Mouse (Mus musculus) kidney, embryonic 16.5 days (tissue): ENCODE results near the gene Fam241a. TPM values are rescaled to one million over a fixed set of nuclear protein-coding genes. Genes with fewer than 3 reads are reported as not detected.
A peak's percentile ranks its signal among the peaks of the same experiment; 100 is the strongest.

Source experiments
- ATAC-seq: fragments of 200-750 bp; cut with Nextera tagmentation; 2 replicates; pipeline ENCODE4 v1.8.0; 2017; ENCODE audit warnings: moderate TSS enrichment; ENCODE audit not compliant: low FRiP score, low TSS enrichment
- H3K27ac ChIP-seq: fragments of 300-500 bp; sonication (generic); 2 replicates; pipeline ENCODE4 v1.5.1; 2014; ENCODE audit warnings: low read length
- H3K27me3 ChIP-seq: fragments of 300-500 bp; sonication (generic); 2 replicates; pipeline ENCODE4 v1.6.1; 2014; ENCODE audit warnings: low read length, control low read depth, mixed read lengths; ENCODE audit not compliant: insufficient read depth
- H3K36me3 ChIP-seq: fragments of 300-500 bp; sonication (generic); 2 replicates; pipeline ENCODE4 v1.6.1; 2014; ENCODE audit warnings: low read length, control low read depth, mixed read lengths; ENCODE audit not compliant: insufficient read depth
- H3K4me1 ChIP-seq: fragments of 300-500 bp; sonication (generic); 2 replicates; pipeline ENCODE4 v1.6.1; 2014; ENCODE audit warnings: low read length, control low read depth, mixed read lengths; ENCODE audit not compliant: insufficient read depth
- H3K4me2 ChIP-seq: fragments of 300-500 bp; sonication (generic); replicated peaks from 2 replicates; pipeline ENCODE4 v1.6.1; 2014; ENCODE audit warnings: low read depth, low read length
- H3K4me3 ChIP-seq: fragments of 300-500 bp; sonication (generic); 2 replicates; pipeline ENCODE4 v1.5.1; 2014; ENCODE audit warnings: mild to moderate bottlenecking, low read length
- H3K9ac ChIP-seq: fragments of 300-500 bp; sonication (generic); replicated peaks from 2 replicates; pipeline ENCODE4 v1.6.1; 2014; ENCODE audit warnings: low read length
- H3K9me3 ChIP-seq: fragments of 300-500 bp; sonication (generic); 2 replicates; pipeline ENCODE4 v1.6.1; 2016; ENCODE audit warnings: low read length, control low read depth
- WGBS: fragments of 180-500 bp; shearing (Covaris S2); extraction: QIAGEN DNeasy Blood & Tissue Kit; methylation state at CpG from one replicate; pipeline ENCODE4 v1.1.7; 2014; 5-methylcytosine and 5-hydroxymethylcytosine counted together
- polyA plus RNA-seq: library from polyadenylated mRNA; unstranded; fragments of >200 nt; fragmentation: Nextera tagmentation; extraction: Ambion mirVana; gene quantifications from 2 replicates; pipeline ENCODE4 v1.2.1, GENCODE M21; 2015

Gene Fam241a
- polyA plus RNA-seq, 1 experiment from 2014 or later = 5.0 TPM

DNA sequence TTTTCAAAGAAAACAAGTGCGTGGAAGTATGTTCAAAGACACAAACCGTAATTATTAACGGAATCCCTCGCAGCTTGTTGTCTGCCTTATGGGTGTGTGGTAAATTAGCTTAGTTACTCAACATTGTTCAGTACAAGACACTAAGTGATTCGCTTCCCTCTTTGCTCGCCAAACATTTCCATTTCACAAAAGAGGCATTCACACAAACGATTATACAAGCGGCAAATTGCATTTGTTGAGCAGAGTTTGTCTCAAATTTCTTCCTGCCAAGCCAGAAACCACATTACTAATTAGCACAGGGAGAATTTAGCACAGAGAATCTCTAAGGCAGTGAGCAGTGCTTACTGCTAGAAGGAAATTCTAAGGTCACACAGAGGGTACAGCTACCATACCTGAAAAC, 54.2 kb downstream of the Fam241a start:
- H3K27me3 ChIP-seq = no peaks in the 10 kb centered on the region
- 85% methylated on average over 8 of the region's 8 CpGs for WGBS
- no peak overlapping the region for H3K4me3 ChIP-seq
- H3K4me1 ChIP-seq = peaks cover 6% of the 10 kb centered on the region; the same call in 1 of the 2 replicates
- H3K4me2 ChIP-seq = no peak overlapping the region
- 0 out of 2 replicates have a peak, but pooled peaks cover 4% of the 10 kb centered on the region for H3K9me3 ChIP-seq
- ATAC-seq = no peak
- no peak overlapping the region for H3K27ac ChIP-seq
- H3K36me3 ChIP-seq = no peaks in the 10 kb centered on the region
- no peak overlapping the region for H3K9ac ChIP-seq

DNA sequence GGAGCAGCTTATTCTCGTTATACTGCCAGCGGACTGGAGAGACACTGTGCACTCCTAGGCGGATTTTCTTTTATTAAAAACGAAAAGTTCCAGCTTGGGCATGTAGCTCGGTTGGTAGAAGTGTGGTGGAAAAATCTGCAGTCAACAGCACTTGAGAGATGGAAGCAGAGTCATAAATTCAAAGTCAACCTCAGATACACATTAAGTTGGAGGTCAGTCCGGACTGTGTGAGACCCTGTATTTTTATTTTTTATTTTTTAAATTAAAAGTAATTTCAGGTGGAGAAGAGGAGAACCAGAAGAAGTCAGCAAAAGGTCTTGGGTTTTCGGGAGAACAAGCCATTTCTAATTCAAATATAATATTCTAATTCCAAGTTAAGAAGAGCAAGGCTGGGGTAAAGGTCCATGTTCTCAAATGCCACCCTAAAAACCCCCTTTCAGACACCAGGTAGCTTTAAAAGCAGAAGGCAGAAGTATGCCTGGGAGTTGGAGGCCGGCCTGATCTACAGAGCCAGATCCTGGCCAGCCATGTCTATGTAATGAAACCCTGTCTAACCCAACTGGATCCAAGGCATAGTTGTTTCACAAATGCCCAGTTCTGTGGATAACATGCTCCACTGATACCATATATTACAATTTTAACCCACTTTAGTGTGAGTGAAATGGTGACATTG, 58.0 kb downstream of the Fam241a start:
- peak overlapping the region; percentile 92 for H3K9ac ChIP-seq
- no peak for ATAC-seq
- H3K4me1 ChIP-seq = peaks cover 20% of the 10 kb centered on the region
- no peaks in the 10 kb centered on the region for H3K9me3 ChIP-seq
- WGBS = 29% methylated on average over 8 of the region's 8 CpGs
- H3K4me2 ChIP-seq = peak overlapping the region; percentile 63
- H3K4me3 ChIP-seq = peak overlapping the region; percentile 88
- no peaks in the 10 kb centered on the region for H3K36me3 ChIP-seq
- H3K27me3 ChIP-seq = no peaks in the 10 kb centered on the region
- peak overlapping the region; percentile 94 for H3K27ac ChIP-seq

GRCm38 (mm10) chr3:127837154-127837865, 58.8 kb downstream of the Fam241a start, which contains the start of gene Ap1ar:
Gene Ap1ar, minus strand, starts transcription at chr3:127837523.
- no peaks in the 10 kb centered on the region for H3K27me3 ChIP-seq
- no peaks in the 10 kb centered on the region for H3K36me3 ChIP-seq
- H3K9me3 ChIP-seq = no peaks in the 10 kb centered on the region
- WGBS = 0% methylated on average over 54 of the region's 89 CpGs
- H3K4me2 ChIP-seq = peak within 1 kb of the TSS; percentile 82
- peaks cover 20% of the 10 kb centered on the region for H3K4me1 ChIP-seq
- peak within 1 kb of the TSS; percentile 94 for H3K27ac ChIP-seq
- ATAC-seq = peak; percentile 97
- H3K9ac ChIP-seq = peak within 1 kb of the TSS; percentile 92
- H3K4me3 ChIP-seq = peak within 1 kb of the TSS; percentile 88

DNA sequence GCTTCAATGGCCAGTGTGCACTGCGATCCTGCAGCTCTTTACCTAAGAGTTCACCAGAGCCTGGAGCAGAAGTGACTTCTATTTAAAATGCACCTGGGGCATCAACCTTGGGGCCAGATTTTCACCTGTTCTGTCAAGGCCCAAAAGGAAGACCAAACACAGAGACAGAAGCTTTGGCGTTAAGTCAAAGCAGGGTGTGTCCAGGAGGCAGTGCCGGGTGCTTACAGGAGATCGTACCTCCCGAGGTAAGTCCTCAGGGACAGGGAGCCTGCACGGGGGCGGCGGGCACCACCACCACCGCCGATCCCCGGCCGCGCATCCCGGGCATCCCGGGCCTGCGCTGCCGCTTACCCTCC, 59.3 kb downstream of the Fam241a start:
- no peak; the same call in none of the 2 replicates for ATAC-seq
- Histone ChIP-seq H3K27ac (peak overlapping the region; percentile 79), H3K4me2 (peak overlapping the region; percentile 82), H3K4me1 (peaks cover 20% of the 10 kb centered on the region), H3K27me3 (no peaks in the 10 kb centered on the region), H3K9ac (peak overlapping the region; percentile 92), H3K36me3 (no peaks in the 10 kb centered on the region), H3K9me3 (no peaks in the 10 kb centered on the region), H3K4me3 (peak overlapping the region; percentile 88)
- WGBS = 1% methylated on average over 9 of the region's 17 CpGs

- Histone ChIP-seq H3K36me3 (no peaks in the 10 kb centered on the region), H3K27ac (no peak overlapping the region), H3K4me1 (peaks cover 20% of the 10 kb centered on the region), H3K9me3 (no peaks in the 10 kb centered on the region), H3K4me2 (peak overlapping the region; percentile 82; the same call in 1 of the 2 replicates), H3K4me3 (no peak overlapping the region), H3K27me3 (no peaks in the 10 kb centered on the region), H3K9ac (no peak overlapping the region)
- 83% methylated on average over 6 of the region's 6 CpGs for WGBS
- ATAC-seq = no peak
Observed at GRCm38 (mm10) chr3:127835594-127835993, 60.5 kb downstream of the Fam241a start.

DNA sequence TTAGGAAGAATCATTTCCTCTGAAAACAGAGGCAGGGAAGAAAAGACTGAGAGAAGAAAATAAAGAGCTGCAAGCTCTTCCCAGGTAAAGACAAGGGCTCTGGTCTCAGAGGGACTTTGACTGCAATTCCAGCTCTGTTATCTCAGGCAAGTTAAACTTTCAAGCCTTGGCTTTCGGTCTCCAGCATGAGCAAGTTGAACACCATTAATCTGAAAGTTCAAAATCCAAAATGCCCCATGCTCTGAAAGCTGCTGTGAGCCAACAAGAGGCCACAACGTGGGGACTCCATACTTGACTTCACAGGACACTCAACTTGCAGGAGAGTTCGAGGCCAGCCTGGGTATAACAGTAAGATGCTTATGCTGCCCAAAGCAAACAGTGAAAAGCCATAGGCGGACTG, 62.1 kb downstream of the Fam241a start:
- Histone ChIP-seq H3K9me3 (no peaks in the 10 kb centered on the region), H3K4me2 (no peak overlapping the region), H3K9ac (no peak overlapping the region), H3K36me3 (no peaks in the 10 kb centered on the region), H3K4me3 (no peak overlapping the region), H3K27ac (no peak overlapping the region), H3K27me3 (no peaks in the 10 kb centered on the region), H3K4me1 (peaks cover 20% of the 10 kb centered on the region)
- WGBS = 82% methylated on average over 4 of the region's 4 CpGs
- no peak for ATAC-seq

GRCm38 (mm10) chr3:127831079-127831478, 65.0 kb downstream of the Fam241a start:
- Histone ChIP-seq H3K4me2 (no peak overlapping the region), H3K27ac (no peak overlapping the region), H3K9me3 (no peaks in the 10 kb centered on the region), H3K9ac (no peak overlapping the region), H3K4me1 (peaks cover 21% of the 10 kb centered on the region), H3K36me3 (no peaks in the 10 kb centered on the region), H3K4me3 (no peak overlapping the region), H3K27me3 (no peaks in the 10 kb centered on the region)
- ATAC-seq = no peak
- 51% methylated on average over 6 of the region's 6 CpGs for WGBS

DNA sequence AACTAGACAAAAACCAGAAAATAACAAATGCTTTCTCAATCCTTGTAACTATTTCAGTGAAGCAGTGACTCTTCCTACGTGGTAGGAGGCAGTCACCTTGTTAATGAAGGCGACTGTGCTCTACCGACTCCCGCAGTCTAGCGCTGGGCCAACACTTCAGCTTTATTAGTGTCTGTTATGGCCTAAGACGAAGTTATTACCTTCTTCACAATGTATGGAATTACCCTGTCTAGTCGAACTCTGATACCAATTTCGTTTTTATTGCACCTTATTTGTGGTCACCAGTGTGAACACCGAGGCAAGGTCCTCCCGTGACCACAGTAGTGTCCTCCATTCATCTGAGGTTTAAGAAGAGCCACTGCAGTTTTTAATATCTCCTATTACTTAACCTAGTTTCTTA, 65.9 kb downstream of the Fam241a start:
- ATAC-seq = no peak
- no peaks in the 10 kb centered on the region for H3K36me3 ChIP-seq
- H3K9ac ChIP-seq = no peak overlapping the region
- H3K4me1 ChIP-seq = peaks cover 16% of the 10 kb centered on the region; the same call in 1 of the 2 replicates
- no peak overlapping the region for H3K4me3 ChIP-seq
- 73% methylated on average over 10 of the region's 10 CpGs for WGBS
- no peak overlapping the region for H3K4me2 ChIP-seq
- no peak overlapping the region for H3K27ac ChIP-seq
- no peaks in the 10 kb centered on the region for H3K9me3 ChIP-seq
- no peaks in the 10 kb centered on the region for H3K27me3 ChIP-seq

DNA sequence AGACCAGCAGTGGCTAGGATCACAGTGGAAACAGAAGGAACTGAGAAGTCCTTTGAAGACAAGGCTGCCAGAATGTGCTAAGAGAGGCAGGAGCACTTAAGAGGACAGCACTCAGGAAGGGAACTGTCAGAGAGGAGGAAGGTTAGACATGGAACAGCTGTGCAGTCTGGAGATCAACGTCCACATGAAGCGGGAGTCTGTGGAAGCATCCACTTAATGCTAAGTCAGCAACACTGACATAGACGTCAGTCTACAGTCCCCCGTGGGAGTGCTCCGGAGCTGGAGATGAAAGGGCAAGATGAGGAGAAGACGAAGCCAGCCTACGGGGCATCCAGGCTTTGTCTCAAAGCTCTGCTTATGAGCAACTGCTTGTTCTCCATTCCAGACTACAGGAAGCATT, 69.0 kb downstream of the Fam241a start:
- Histone ChIP-seq H3K9me3 (no peaks in the 10 kb centered on the region), H3K9ac (no peak overlapping the region), H3K4me3 (no peak overlapping the region), H3K4me1 (peaks cover 16% of the 10 kb centered on the region; the same call in 1 of the 2 replicates), H3K36me3 (peaks cover 3% of the 10 kb centered on the region; the same call in 1 of the 2 replicates), H3K27ac (peak overlapping the region; percentile 13), H3K4me2 (no peak overlapping the region), H3K27me3 (no peaks in the 10 kb centered on the region)
- peak; percentile 89 for ATAC-seq
- 11% methylated on average over 7 of the region's 7 CpGs for WGBS

DNA sequence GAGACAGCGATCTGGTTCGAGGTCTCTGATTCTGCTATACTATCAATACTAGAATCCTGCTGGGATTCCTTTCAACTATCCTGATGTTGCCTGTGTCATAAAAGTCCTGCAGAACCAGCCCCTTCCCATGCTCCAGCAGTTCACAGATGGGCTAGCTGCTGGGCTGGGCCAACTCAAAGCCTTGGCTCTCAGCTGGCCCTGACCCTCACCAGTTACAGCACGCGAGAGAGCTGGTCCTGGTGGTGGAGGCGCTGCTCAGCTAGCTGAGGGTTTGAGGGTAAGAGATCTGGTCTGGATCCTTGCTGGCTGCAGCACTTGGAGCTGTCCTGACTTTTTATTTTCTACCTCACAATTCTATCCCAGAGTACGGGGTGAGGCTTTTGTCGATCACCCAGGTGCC, 69.6 kb downstream of the Fam241a start:
- Histone ChIP-seq H3K4me1 (peaks cover 16% of the 10 kb centered on the region; the same call in 1 of the 2 replicates), H3K9ac (no peak overlapping the region), H3K27me3 (no peaks in the 10 kb centered on the region), H3K36me3 (peaks cover 7% of the 10 kb centered on the region; the same call in 1 of the 2 replicates), H3K27ac (peak overlapping the region; percentile 13), H3K4me2 (no peak overlapping the region), H3K4me3 (no peak overlapping the region), H3K9me3 (no peaks in the 10 kb centered on the region)
- WGBS = 62% methylated on average over 7 of the region's 7 CpGs
- ATAC-seq = peak; percentile 69
